Mouse (Mus musculus) stomach, embryonic 16.5 days (tissue): Measurements from ENCODE around the gene Mpp4. TPM values are rescaled to one million over a fixed set of nuclear protein-coding genes. Genes with fewer than 3 reads are reported as not detected.

Experiments used
- ATAC-seq: fragments of 200-750 bp; cut with Nextera tagmentation; 2 replicates; pipeline ENCODE4 v1.8.0; 2017; ENCODE audit warnings: moderate number of reproducible peaks, moderate TSS enrichment; ENCODE audit not compliant: insufficient read depth, low FRiP score
- H3K27ac ChIP-seq: fragments of 300-500 bp; sonication (generic); 2 replicates; pipeline ENCODE4 v1.5.1; 2014; ENCODE audit warnings: low read length
- H3K27me3 ChIP-seq: fragments of 300-500 bp; sonication (generic); 2 replicates; pipeline ENCODE4 v1.6.1; 2014; ENCODE audit warnings: low read length, control low read depth, mixed read lengths; ENCODE audit not compliant: control insufficient read depth, insufficient read depth
- H3K36me3 ChIP-seq: fragments of 300-500 bp; sonication (generic); 2 replicates; pipeline ENCODE4 v1.6.1; 2014; ENCODE audit warnings: low read length; ENCODE audit not compliant: control insufficient read depth, insufficient read depth
- H3K4me1 ChIP-seq: fragments of 300-500 bp; sonication (generic); 2 replicates; pipeline ENCODE4 v1.6.1; 2014; ENCODE audit warnings: low read length, control low read depth, mixed read lengths; ENCODE audit not compliant: control insufficient read depth, insufficient read depth
- H3K4me2 ChIP-seq: fragments of 300-500 bp; sonication (generic); 2 replicates; pipeline ENCODE4 v1.6.1; 2014; ENCODE audit warnings: low read depth, low read length, mixed read lengths
- H3K4me3 ChIP-seq: fragments of 300-500 bp; sonication (generic); replicated peaks from 2 replicates; pipeline ENCODE4 v1.5.1; 2014; ENCODE audit warnings: mild to moderate bottlenecking, low read length
- H3K9ac ChIP-seq: fragments of 300-500 bp; sonication (generic); 2 replicates; pipeline ENCODE4 v1.6.1; 2014; ENCODE audit warnings: low read length
- H3K9me3 ChIP-seq: fragments of 300-500 bp; sonication (generic); replicated peaks from 2 replicates; pipeline ENCODE4 v1.6.1; 2016; ENCODE audit warnings: low read length, control low read depth; ENCODE audit not compliant: control insufficient read depth
- WGBS: fragments of 180-500 bp; shearing (Covaris S2); extraction: QIAGEN DNeasy Blood & Tissue Kit; methylation state at CpG from one replicate; pipeline ENCODE4 v1.1.7; 2014; 5-methylcytosine and 5-hydroxymethylcytosine counted together
- polyA plus RNA-seq: library from polyadenylated mRNA; unstranded; fragments of >200 nt; fragmentation: Nextera tagmentation; extraction: Ambion mirVana; gene quantifications from 2 replicates; pipeline ENCODE4 v1.2.1, GENCODE M21; 2015

Mpp4 gene
- polyA plus RNA-seq, 1 experiment from 2014 or later, result 0.13 TPM

- 87% methylated on average over 6 of the region's 6 CpGs for WGBS
- Histone ChIP-seq H3K4me1 (no peaks in the 10 kb centered on the region), H3K36me3 (no peaks in the 10 kb centered on the region), H3K9ac (no peak overlapping the region), H3K9me3 (no peaks in the 10 kb centered on the region), H3K27ac (no peak overlapping the region), H3K27me3 (no peaks in the 10 kb centered on the region), H3K4me2 (no peak overlapping the region), H3K4me3 (no peak overlapping the region)
- ATAC-seq, result no peak
Observed at GRCm38 (mm10) chr1:59161396-59161795, 1.8 kb downstream of the Mpp4 start.

- no peak overlapping the region for H3K4me2 ChIP-seq
- WGBS, result 85% methylated on average over 6 of the region's 6 CpGs
- H3K27ac ChIP-seq, result no peak overlapping the region
- no peaks in the 10 kb centered on the region for H3K27me3 ChIP-seq
- no peak overlapping the region for H3K4me3 ChIP-seq
- no peaks in the 10 kb centered on the region for H3K9me3 ChIP-seq
- H3K36me3 ChIP-seq, result no peaks in the 10 kb centered on the region
- H3K9ac ChIP-seq, result no peak overlapping the region
- no peaks in the 10 kb centered on the region for H3K4me1 ChIP-seq
- ATAC-seq, result no peak
Observed at GRCm38 (mm10) chr1:59160871-59161270, 2.3 kb downstream of the Mpp4 start.

DNA sequence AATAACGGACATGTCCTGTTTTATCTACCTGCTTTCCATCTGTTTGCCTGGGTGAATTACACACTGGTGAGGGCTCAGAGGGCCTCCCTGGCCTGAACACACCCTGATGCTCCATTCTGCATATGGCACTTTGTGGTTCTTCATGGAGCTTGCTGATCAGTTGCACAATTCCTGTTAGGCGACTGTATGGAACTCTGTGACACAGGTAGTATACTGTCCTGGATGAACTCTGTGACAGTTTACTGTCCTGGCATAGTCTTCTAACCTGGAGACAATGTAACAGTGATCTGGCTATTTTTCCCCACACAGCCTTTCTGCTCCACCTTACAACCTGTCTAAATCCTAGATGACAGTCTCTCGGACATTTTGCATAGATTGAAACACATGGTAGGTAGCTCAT lies 4.1 kb downstream of the Mpp4 start:
- Histone ChIP-seq H3K4me1 (no peaks in the 10 kb centered on the region), H3K9ac (no peak overlapping the region), H3K4me2 (no peak overlapping the region), H3K27me3 (no peaks in the 10 kb centered on the region), H3K9me3 (no peaks in the 10 kb centered on the region), H3K27ac (no peak overlapping the region), H3K4me3 (no peak overlapping the region), H3K36me3 (no peaks in the 10 kb centered on the region)
- ATAC-seq, result no peak
- 76% methylated on average over 3 of the region's 3 CpGs for WGBS

GRCm38 (mm10) chr1:59158498-59158897 lies 4.7 kb downstream of the Mpp4 start:
- Histone ChIP-seq H3K4me1 (no peaks in the 10 kb centered on the region), H3K4me3 (no peak overlapping the region), H3K27me3 (no peaks in the 10 kb centered on the region), H3K9ac (no peak overlapping the region), H3K36me3 (no peaks in the 10 kb centered on the region), H3K4me2 (no peak overlapping the region), H3K27ac (no peak overlapping the region), H3K9me3 (no peaks in the 10 kb centered on the region)
- 80% methylated on average over 7 of the region's 7 CpGs for WGBS
- ATAC-seq, result no peak

- 75% methylated on average over 4 of the region's 4 CpGs for WGBS
- no peaks in the 10 kb centered on the region for H3K36me3 ChIP-seq
- no peak overlapping the region for H3K4me3 ChIP-seq
- no peaks in the 10 kb centered on the region for H3K9me3 ChIP-seq
- no peak overlapping the region for H3K27ac ChIP-seq
- H3K4me1 ChIP-seq, result no peaks in the 10 kb centered on the region
- H3K9ac ChIP-seq, result no peak overlapping the region
- no peak for ATAC-seq
- no peak overlapping the region for H3K4me2 ChIP-seq
- no peaks in the 10 kb centered on the region for H3K27me3 ChIP-seq
Observed at GRCm38 (mm10) chr1:59157846-59158245, 5.3 kb downstream of the Mpp4 start.

- H3K36me3 ChIP-seq, result no peaks in the 10 kb centered on the region
Observed at GRCm38 (mm10) chr1:59152346-59152745, 10.8 kb downstream of the Mpp4 start.

GRCm38 (mm10) chr1:59150542-59150941 lies 12.6 kb downstream of the Mpp4 start:
- no peak overlapping the region for H3K9ac ChIP-seq
- H3K4me3 ChIP-seq, result no peak overlapping the region
- no peaks in the 10 kb centered on the region for H3K9me3 ChIP-seq
- no peak overlapping the region for H3K4me2 ChIP-seq
- H3K27me3 ChIP-seq, result no peaks in the 10 kb centered on the region
- no peak overlapping the region for H3K27ac ChIP-seq
- ATAC-seq, result no peak
- H3K4me1 ChIP-seq, result no peaks in the 10 kb centered on the region
- 74% methylated on average over 5 of the region's 5 CpGs for WGBS
- H3K36me3 ChIP-seq, result no peaks in the 10 kb centered on the region

More at GRCm38 (mm10) chr1:59152346-59152745, 10.8 kb downstream of the Mpp4 start:
- no peaks in the 10 kb centered on the region for H3K27me3 ChIP-seq
- no peak overlapping the region for H3K27ac ChIP-seq
- ATAC-seq, result no peak
- H3K4me3 ChIP-seq, result no peak overlapping the region
- WGBS, result 71% methylated on average over 4 of the region's 4 CpGs
- H3K9me3 ChIP-seq, result no peaks in the 10 kb centered on the region
- H3K4me1 ChIP-seq, result no peaks in the 10 kb centered on the region
- H3K4me2 ChIP-seq, result no peak overlapping the region
- no peak overlapping the region for H3K9ac ChIP-seq

GRCm38 (mm10) chr1:59144543-59144942 lies 18.6 kb downstream of the Mpp4 start:
- H3K36me3 ChIP-seq, result no peaks in the 10 kb centered on the region
- H3K27ac ChIP-seq, result no peak overlapping the region
- WGBS, result 70% methylated on average over 10 of the region's 10 CpGs
- H3K9me3 ChIP-seq, result no peaks in the 10 kb centered on the region
- H3K4me2 ChIP-seq, result no peak overlapping the region
- no peak for ATAC-seq
- H3K27me3 ChIP-seq, result no peaks in the 10 kb centered on the region
- no peak overlapping the region for H3K9ac ChIP-seq
- no peaks in the 10 kb centered on the region for H3K4me1 ChIP-seq
- H3K4me3 ChIP-seq, result no peak overlapping the region

DNA sequence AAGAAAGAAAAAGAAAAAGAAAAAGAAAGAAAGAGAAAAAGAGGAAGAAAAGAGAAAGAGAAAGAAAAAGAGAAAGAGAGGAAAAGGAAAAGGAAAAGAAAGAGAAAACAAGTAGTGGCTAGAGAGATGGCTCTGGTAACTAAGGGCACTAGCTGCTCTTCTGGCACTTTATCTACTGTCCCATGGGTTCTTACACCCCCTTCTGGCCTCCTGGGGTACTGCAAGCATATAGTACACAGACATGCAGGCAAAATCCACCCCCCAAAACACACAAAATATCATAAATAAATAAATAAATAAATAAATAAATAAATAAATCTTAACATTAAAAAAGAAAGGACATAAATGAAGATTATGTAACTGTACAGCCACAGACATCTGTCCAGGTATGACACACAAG lies 20.4 kb downstream of the Mpp4 start:
- H3K27ac ChIP-seq, result no peak overlapping the region
- no peaks in the 10 kb centered on the region for H3K4me1 ChIP-seq
- no peak overlapping the region for H3K4me2 ChIP-seq
- H3K36me3 ChIP-seq, result no peaks in the 10 kb centered on the region
- H3K9ac ChIP-seq, result no peak overlapping the region
- H3K9me3 ChIP-seq, result no peaks in the 10 kb centered on the region
- ATAC-seq, result no peak
- H3K4me3 ChIP-seq, result no peak overlapping the region
- no peaks in the 10 kb centered on the region for H3K27me3 ChIP-seq

DNA sequence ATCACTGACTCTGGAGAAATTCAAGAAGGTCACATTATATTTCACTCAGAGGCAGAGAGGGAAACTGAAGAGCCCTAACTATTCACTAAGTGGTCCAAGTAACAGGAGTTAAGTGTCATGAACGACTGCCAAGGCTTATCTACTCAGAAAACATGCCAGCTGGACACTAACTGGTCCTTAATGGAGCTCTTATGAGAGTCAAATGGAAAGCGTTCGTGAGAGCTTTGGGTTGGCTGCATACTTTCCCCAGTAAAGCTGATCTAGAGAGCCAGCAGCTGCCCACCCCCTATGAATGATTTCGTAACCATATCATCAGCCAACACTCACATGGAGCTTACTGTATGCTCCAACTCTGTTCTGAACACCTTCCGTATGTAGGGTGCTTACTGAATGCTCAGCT lies 28.8 kb downstream of the Mpp4 start:
- Histone ChIP-seq H3K9ac (no peak overlapping the region), H3K4me3 (no peak overlapping the region), H3K36me3 (no peaks in the 10 kb centered on the region), H3K27me3 (no peaks in the 10 kb centered on the region), H3K27ac (no peak overlapping the region), H3K4me1 (no peaks in the 10 kb centered on the region), H3K4me2 (no peak overlapping the region), H3K9me3 (no peaks in the 10 kb centered on the region)
- no peak for ATAC-seq
- 62% methylated on average over 5 of the region's 5 CpGs for WGBS
